Mouse (Mus musculus) 416B (cell line): Measurements from ENCODE around the gene Gm21149.
"Not testable (repeated sequence)": the region's sequence is repeated elsewhere in the genome, so short reads cannot be mapped to it uniquely, and the experiment has no call there.

Experiments used
- DNase-seq: peaks from one replicate; pipeline ENCODE4 v3.0.0; 2011; ENCODE audit warnings: low read depth

Gene Gm21149

DNA sequence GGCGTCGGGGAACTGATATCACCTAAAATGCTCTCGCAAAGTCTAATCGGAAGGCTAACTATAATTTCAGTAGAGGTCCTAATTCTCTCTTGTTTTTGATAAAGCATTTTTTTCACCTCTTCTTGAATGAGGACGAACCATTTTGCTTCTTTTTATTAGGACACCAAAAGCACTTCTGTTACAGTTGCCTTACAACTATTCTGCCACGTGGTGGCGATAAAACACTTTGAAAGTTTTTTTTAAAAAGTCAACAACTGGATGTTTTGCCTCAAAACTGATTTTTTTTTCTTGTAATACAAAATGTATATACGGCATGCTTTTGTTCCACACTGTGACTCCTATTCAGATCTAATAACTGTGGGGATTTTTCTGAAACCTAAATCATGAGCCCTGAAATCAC, 14.7 kb downstream of the Gm21149 start:
- peak; percentile 51 for DNase-seq

DNA sequence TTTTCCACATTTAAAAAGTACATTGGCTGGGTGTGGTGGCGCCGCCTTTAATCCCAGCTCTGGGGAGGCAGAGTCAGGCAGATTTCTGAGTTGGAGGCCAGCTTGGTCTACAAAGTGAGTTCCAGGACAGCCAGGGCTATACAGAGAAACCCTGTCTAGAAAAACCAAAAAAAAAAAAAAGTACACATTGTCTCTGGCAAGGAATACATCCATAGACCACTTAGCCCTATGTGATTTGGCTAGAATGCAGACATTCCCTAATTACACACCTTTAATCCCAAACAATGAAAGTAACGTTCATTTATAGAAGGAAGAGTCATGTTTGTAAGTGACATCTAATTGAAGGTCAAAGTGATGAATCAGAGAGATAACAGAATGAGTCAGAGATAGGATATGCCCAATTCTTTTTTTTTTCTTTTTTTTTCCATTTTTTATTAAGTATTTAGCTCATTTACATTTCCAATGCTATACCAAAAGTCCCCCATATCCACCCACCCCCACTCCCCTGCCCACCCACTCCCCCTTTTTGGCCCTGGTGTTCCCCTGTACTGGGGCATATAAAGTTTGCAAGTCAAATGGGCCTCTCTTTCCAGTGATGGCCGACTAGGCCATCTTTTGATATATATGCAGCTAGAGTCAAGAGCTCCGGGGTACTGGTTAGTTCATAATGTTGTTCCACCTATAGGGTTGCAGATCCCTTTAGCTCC, 18.3 kb downstream of the Gm21149 start:
- DNase-seq: not testable (repeated sequence)
